Mouse (Mus musculus): ENCODE results near the gene Fam189a2. TPM values are rescaled to one million over a fixed set of nuclear protein-coding genes. Genes with fewer than 3 reads are reported as not detected.

Gene Fam189a2
- polyA plus RNA-seq, 1 experiment = not detected

GRCm38 (mm10) chr19:23942886-23943285 is 87.9 kb downstream of the Fam189a2 start:
- Histone ChIP-seq H3K4me1 (ENCODE audit: control insufficient read depth) (no peaks in the 10 kb centered on the region), H3K9me3 (ENCODE audit: control insufficient read depth, low read length) (no peaks in the 10 kb centered on the region)
- TF ChIP-seq GATA1 (IDR thresholded peaks at IDR 0.05; ENCODE audit: low read length) (no peak), TAL1 (IDR thresholded peaks at IDR 0.05; ENCODE audit: low read length) (no peak)

GRCm38 (mm10) chr19:23941422-23941949 is 89.3 kb downstream of the Fam189a2 start:
- H3K4me1 ChIP-seq (ENCODE audit: control insufficient read depth) = no peaks in the 10 kb centered on the region
- no peak for TF ChIP-seq GATA1 (IDR thresholded peaks at IDR 0.05; ENCODE audit: low read length)
- no peak for TF ChIP-seq TAL1 (IDR thresholded peaks at IDR 0.05; ENCODE audit: low read length)
- H3K4me3 ChIP-seq (replicated peaks) = no peak overlapping the region
- H3K36me3 ChIP-seq (ENCODE audit: control insufficient read depth) = no peaks in the 10 kb centered on the region
- H3K27me3 ChIP-seq (ENCODE audit: control insufficient read depth) = no peaks in the 10 kb centered on the region
- H3K9me3 ChIP-seq (ENCODE audit: control insufficient read depth, low read length) = no peaks in the 10 kb centered on the region

More at GRCm38 (mm10) chr19:23942886-23943285, 87.9 kb downstream of the Fam189a2 start:
- Histone ChIP-seq H3K4me3 (replicated peaks) (no peak overlapping the region), H3K36me3 (ENCODE audit: control insufficient read depth) (no peaks in the 10 kb centered on the region), H3K27me3 (ENCODE audit: control insufficient read depth) (no peaks in the 10 kb centered on the region)

GRCm38 (mm10) chr19:23930826-23931225 is 100.0 kb downstream of the Fam189a2 start:
- Histone ChIP-seq H3K9me3 (ENCODE audit: control insufficient read depth, low read length) (no peaks in the 10 kb centered on the region), H3K36me3 (ENCODE audit: control insufficient read depth) (no peaks in the 10 kb centered on the region), H3K27me3 (ENCODE audit: control insufficient read depth) (no peaks in the 10 kb centered on the region), H3K4me1 (ENCODE audit: control insufficient read depth) (no peaks in the 10 kb centered on the region), H3K4me3 (replicated peaks) (no peak overlapping the region)
- TF ChIP-seq TAL1 (IDR thresholded peaks at IDR 0.05; ENCODE audit: low read length) = no peak
- TF ChIP-seq GATA1 (IDR thresholded peaks at IDR 0.05; ENCODE audit: low read length) = no peak

- Histone ChIP-seq H3K9me3 (ENCODE audit: control insufficient read depth, low read length) (no peaks in the 10 kb centered on the region), H3K4me1 (ENCODE audit: control insufficient read depth) (no peaks in the 10 kb centered on the region), H3K36me3 (ENCODE audit: control insufficient read depth) (no peaks in the 10 kb centered on the region), H3K4me3 (replicated peaks) (no peak overlapping the region), H3K27me3 (ENCODE audit: control insufficient read depth) (no peaks in the 10 kb centered on the region)
- TF ChIP-seq TAL1 (IDR thresholded peaks at IDR 0.05; ENCODE audit: low read length) = no peak
- no peak for TF ChIP-seq GATA1 (IDR thresholded peaks at IDR 0.05; ENCODE audit: low read length)
These were observed 105.3 kb downstream of the Fam189a2 start for GRCm38 (mm10) chr19:23925541-23925940.

GRCm38 (mm10) chr19:23924791-23925190 is 106.0 kb downstream of the Fam189a2 start:
- no peaks in the 10 kb centered on the region for H3K4me1 ChIP-seq (ENCODE audit: control insufficient read depth)
- no peak for TF ChIP-seq TAL1 (IDR thresholded peaks at IDR 0.05; ENCODE audit: low read length)
- no peak overlapping the region for H3K4me3 ChIP-seq (replicated peaks)
- H3K9me3 ChIP-seq (ENCODE audit: control insufficient read depth, low read length) = no peaks in the 10 kb centered on the region
- no peaks in the 10 kb centered on the region for H3K36me3 ChIP-seq (ENCODE audit: control insufficient read depth)
- H3K27me3 ChIP-seq (ENCODE audit: control insufficient read depth) = no peaks in the 10 kb centered on the region

- H3K4me3 ChIP-seq (replicated peaks) = no peak overlapping the region
- H3K27me3 ChIP-seq (ENCODE audit: control insufficient read depth) = no peaks in the 10 kb centered on the region
- H3K36me3 ChIP-seq (ENCODE audit: control insufficient read depth) = no peaks in the 10 kb centered on the region
- no peaks in the 10 kb centered on the region for H3K9me3 ChIP-seq (ENCODE audit: control insufficient read depth, low read length)
- H3K4me1 ChIP-seq (ENCODE audit: control insufficient read depth) = no peaks in the 10 kb centered on the region
- TF ChIP-seq GATA1 (IDR thresholded peaks at IDR 0.05; ENCODE audit: low read length) = no peak
- no peak for TF ChIP-seq TAL1 (IDR thresholded peaks at IDR 0.05; ENCODE audit: low read length)
These were observed 106.8 kb downstream of the Fam189a2 start for GRCm38 (mm10) chr19:23924057-23924456.

Other genes with a start within 250 kb of the Fam189a2 start
- 0.07 and 0.12 TPM in 2 replicates for gene Tjp2, start 194.0 kb upstream of the Fam189a2 start, polyA plus RNA-seq (2012)
- gene Fxn, start 249.6 kb upstream of the Fam189a2 start, polyA plus RNA-seq (2012) = 17.1 and 17.5 TPM in 2 replicates